ENCODE assay signal across 13 mouse cellular contexts in the genomic region with DNA sequence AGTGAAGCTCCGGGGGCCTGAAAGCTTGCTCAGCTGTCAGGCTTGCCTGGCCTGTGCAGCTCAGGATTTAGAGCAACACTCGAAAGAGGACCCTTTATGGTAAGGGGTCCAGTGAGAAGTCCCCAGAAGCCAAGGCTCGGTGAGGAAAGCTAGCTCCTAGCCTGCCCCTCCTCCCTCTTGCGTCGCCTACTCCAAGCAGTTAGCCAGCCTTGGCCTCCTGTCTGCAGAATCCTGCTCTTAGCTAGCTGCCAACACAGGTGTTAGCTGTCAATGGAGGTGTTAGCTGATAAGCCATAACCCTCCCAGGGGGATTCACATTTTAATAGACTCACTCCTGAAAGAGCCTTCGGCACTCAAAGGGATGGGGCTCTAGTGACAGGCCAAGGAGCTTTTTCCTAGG. TPM values are rescaled to one million over a fixed set of nuclear protein-coding genes. Genes with fewer than 3 reads are reported as not detected.
DNase-seq lines count a peak whose midpoint lies in the region; ATAC-seq lines count a peak whose summit lies in the region.
"Had no signal": no experiment of that assay in that cellular context is flagged by ENCODE, and none has a peak within 500 bp of the region (broad histone marks: within the 10 kb centered on the region; RNA-seq: fewer than 3 reads in every experiment).

No protein-coding gene starts in this region.

- WGBS in forebrain, embryonic 10.5 days = 67% methylated on average over 6 of the region's 6 CpGs
- 61% methylated on average over 6 of the region's 6 CpGs for WGBS in forebrain, embryonic 15.5 days
- 56% methylated on average over 6 of the region's 6 CpGs for WGBS in neural tube, embryonic 14.5 days
- WGBS in limb, embryonic 13.5 days = 35% methylated on average over 6 of the region's 6 CpGs

- H3K9me3 ChIP-seq in forebrain, embryonic 10.5 days = no peaks in the 10 kb centered on the region
- H3K9me3 ChIP-seq in forebrain, embryonic 15.5 days = no peaks in the 10 kb centered on the region
- no peaks in the 10 kb centered on the region for H3K9me3 ChIP-seq in neural tube, embryonic 14.5 days (ENCODE audit: control insufficient read depth, low read length)
- no peaks in the 10 kb centered on the region for H3K9me3 ChIP-seq in limb, embryonic 13.5 days
- H3K9me3 ChIP-seq: liver, embryonic 13.5 days had no signal

- H3K27ac ChIP-seq in forebrain, embryonic 10.5 days = peak overlapping the region; percentile 77
- H3K27ac ChIP-seq in forebrain, embryonic 15.5 days (replicated peaks) = no peak overlapping the region
- H3K27ac ChIP-seq in neural tube, embryonic 14.5 days (ENCODE audit: low read depth, low read length) = peak overlapping the region; percentile 8; the same call in 1 of the 2 replicates
- H3K27ac ChIP-seq in limb, embryonic 13.5 days = no peak overlapping the region
- H3K27ac ChIP-seq: liver, embryonic 13.5 days had no signal

- H3K9ac ChIP-seq in forebrain, embryonic 15.5 days (replicated peaks) = no peak overlapping the region
- H3K9ac ChIP-seq in neural tube, embryonic 14.5 days (replicated peaks; ENCODE audit: low read depth, low read length) = no peak overlapping the region
- 0 out of 2 replicates have a peak overlapping the region, but pooled peaks have one; percentile 15 for H3K9ac ChIP-seq in limb, embryonic 13.5 days
- H3K9ac ChIP-seq: liver, embryonic 13.5 days had no signal

- H3K36me3 ChIP-seq in forebrain, embryonic 10.5 days (replicated peaks) = no peaks in the 10 kb centered on the region
- peaks cover 7% of the 10 kb centered on the region; the same call in 1 of the 2 replicates for H3K36me3 ChIP-seq in forebrain, embryonic 15.5 days
- H3K36me3 ChIP-seq in neural tube, embryonic 14.5 days (ENCODE audit: control insufficient read depth, insufficient read depth, low read length) = 0 out of 2 replicates have a peak, but pooled peaks cover 3% of the 10 kb centered on the region
- H3K36me3 ChIP-seq in limb, embryonic 13.5 days = no peaks in the 10 kb centered on the region
- H3K36me3 ChIP-seq: liver, embryonic 13.5 days had no signal

- H3K4me2 ChIP-seq in forebrain, embryonic 15.5 days (replicated peaks) = no peak overlapping the region
- H3K4me2 ChIP-seq in neural tube, embryonic 14.5 days (ENCODE audit: low read depth, low read length) = no peak overlapping the region
- H3K4me2 ChIP-seq in limb, embryonic 13.5 days (replicated peaks) = peak overlapping the region; percentile 12; the same call in 1 of the 2 replicates
- H3K4me2 ChIP-seq: liver, embryonic 13.5 days had no signal

- H3K4me1 ChIP-seq in forebrain, embryonic 10.5 days = peaks cover 65% of the 10 kb centered on the region
- peaks cover 53% of the 10 kb centered on the region for H3K4me1 ChIP-seq in forebrain, embryonic 15.5 days
- H3K4me1 ChIP-seq in neural tube, embryonic 14.5 days (ENCODE audit: control insufficient read depth, insufficient read depth, low read length) = peaks cover 41% of the 10 kb centered on the region
- H3K4me1 ChIP-seq in limb, embryonic 13.5 days = peaks cover 67% of the 10 kb centered on the region
- H3K4me1 ChIP-seq: liver, embryonic 13.5 days had no signal

- peaks cover 21% of the 10 kb centered on the region for H3K27me3 ChIP-seq in forebrain, embryonic 10.5 days (ENCODE audit: poor library complexity, severe bottlenecking)
- no peaks in the 10 kb centered on the region for H3K27me3 ChIP-seq in forebrain, embryonic 15.5 days
- no peaks in the 10 kb centered on the region for H3K27me3 ChIP-seq in neural tube, embryonic 14.5 days (ENCODE audit: control insufficient read depth, insufficient read depth, low read length)
- no peaks in the 10 kb centered on the region for H3K27me3 ChIP-seq in limb, embryonic 13.5 days
- H3K27me3 ChIP-seq: liver, embryonic 13.5 days had no signal

- ATAC-seq in forebrain, embryonic 15.5 days (replicated peaks) = no peak
- ATAC-seq in neural tube, embryonic 14.5 days (ENCODE audit: low read depth) = no peak
- ATAC-seq in limb, embryonic 13.5 days (ENCODE audit: low FRiP score, low read depth) = no peak
- ATAC-seq: Patski had no signal

- DNase-seq in forebrain, embryonic 10.5 days (ENCODE audit: extremely low spot score, low spot score) = no peak
- DNase-seq in neural tube, embryonic 10.5 days (ENCODE audit: extremely low spot score, low spot score) = no peak
- DNase-seq in gastrocnemius, postnatal 36 days = no peak
- no peak for DNase-seq in adrenal gland, adult 18-20 months (ENCODE audit: low spot score in 2 of 2)
- no peak for DNase-seq in adrenal gland, adult 8-10 months
- DNase-seq: heart, adult 18-20 months; liver, embryonic 13.5 days; right cerebral cortex, postnatal 4 days had no signal

- intact Hi-C loops in gastrocnemius, postnatal 36 days (cut with DNase I) = no loop called here

- no peak overlapping the region for H3K4me3 ChIP-seq in forebrain, embryonic 10.5 days
- H3K4me3 ChIP-seq in forebrain, embryonic 15.5 days = no peak overlapping the region
- H3K4me3 ChIP-seq in neural tube, embryonic 14.5 days (ENCODE audit: low read depth, low read length) = no peak overlapping the region
- no peak overlapping the region for H3K4me3 ChIP-seq in limb, embryonic 13.5 days
- H3K4me3 ChIP-seq: erythroblast, embryonic 14.5 days; liver, embryonic 13.5 days had no signal

RNA-seq across cellular contexts. Expression of a gene that starts 21.8 kb away (rescaled TPM):
- polyA plus RNA-seq in forebrain, embryonic 10.5 days (2016; fragmentation: Nextera tagmentation; extraction: Ambion mirVana) = 0.87 and 1.2 TPM in 2 replicates
- polyA plus RNA-seq in forebrain, embryonic 15.5 days (2015; fragmentation: Nextera tagmentation; extraction: Ambion mirVana) = 18.1 and 21.9 TPM in 2 replicates
- polyA plus RNA-seq in neural tube, embryonic 14.5 days (2014; fragmentation: Nextera tagmentation; extraction: Ambion mirVana) = 27.4 and 36.4 TPM in 2 replicates
- 6.4 and 6.5 TPM in 2 replicates for polyA plus RNA-seq in limb, embryonic 13.5 days (2015; fragmentation: Nextera tagmentation; extraction: Ambion mirVana)
- total RNA-seq in gastrocnemius, postnatal 36 days (2021) = under 1 TPM in 1 of 2 experiments, not detected in 1; 0.17 TPM
- under 1 TPM; 0.20 to 0.26 TPM for total RNA-seq in adrenal gland, adult 18-20 months (2021)
- under 1 TPM in 3 of 4 experiments, not detected in 1; 0.14 to 0.30 (median 0.23) TPM for total RNA-seq in adrenal gland, adult 8-10 months (2022)

RNA-seq across cellular contexts. Expression of a gene that starts 59.2 kb away (rescaled TPM):
- 17.0 and 19.6 TPM in 2 replicates for polyA plus RNA-seq in forebrain, embryonic 10.5 days (2016; fragmentation: Nextera tagmentation; extraction: Ambion mirVana)
- 2.9 and 3.7 TPM in 2 replicates for polyA plus RNA-seq in forebrain, embryonic 15.5 days (2015; fragmentation: Nextera tagmentation; extraction: Ambion mirVana)
- 2.2 and 2.5 TPM in 2 replicates for polyA plus RNA-seq in neural tube, embryonic 14.5 days (2014; fragmentation: Nextera tagmentation; extraction: Ambion mirVana)
- 8.8 and 9.5 TPM in 2 replicates for polyA plus RNA-seq in limb, embryonic 13.5 days (2015; fragmentation: Nextera tagmentation; extraction: Ambion mirVana)
- total RNA-seq in gastrocnemius, postnatal 36 days (2021) = 10 to 100 TPM in 1 of 2 experiments, 1 to 10 TPM in 1; 8.5 to 13.3 TPM
- total RNA-seq in adrenal gland, adult 18-20 months (2021) = 10 to 100 TPM; 18.5 to 53.8 TPM
- 10 to 100 TPM; 24.3 to 64.6 (median 44.3) TPM for total RNA-seq in adrenal gland, adult 8-10 months (2022)

Comparison
In these comparisons a context has a peak if more than half of its experiments do, and no peak if none do; other contexts are left out.
1. H3K27ac ChIP-seq: peak in forebrain, embryonic 10.5 days (single experiment) and neural tube, embryonic 14.5 days (single experiment); none in forebrain, embryonic 15.5 days (single experiment) and limb, embryonic 13.5 days (single experiment).